Mouse (Mus musculus) large intestine, adult 2 months (tissue): ENCODE results near the gene Gm4353. TPM values are rescaled to one million over a fixed set of nuclear protein-coding genes. Genes with fewer than 3 reads are reported as not detected.
"Not testable (repeated sequence)": the region's sequence is repeated elsewhere in the genome, so short reads cannot be mapped to it uniquely, and the experiment has no call there.

Experiments used
- DNase-seq: peaks from one replicate; pipeline ENCODE4 v3.0.0-alpha.2; 2012; ENCODE audit warnings: low read depth, low spot score
- WGBS: fragments of 180-500 bp; shearing (Covaris S2); methylation state at CpG from one replicate; pipeline ENCODE4 v1.1.7; 2018; 5-methylcytosine and 5-hydroxymethylcytosine counted together
- polyA plus RNA-seq: library from polyadenylated mRNA; depleted of rRNA; stranded (reverse); fragments of >200 nt; gene quantifications from 2 replicates; pipeline ENCODE4 v1.2.3, GENCODE M21; 2012; rRNA removed

The Gm4353 gene
- polyA plus RNA-seq = 0.80 and 0.81 TPM in 2 replicates

DNA sequence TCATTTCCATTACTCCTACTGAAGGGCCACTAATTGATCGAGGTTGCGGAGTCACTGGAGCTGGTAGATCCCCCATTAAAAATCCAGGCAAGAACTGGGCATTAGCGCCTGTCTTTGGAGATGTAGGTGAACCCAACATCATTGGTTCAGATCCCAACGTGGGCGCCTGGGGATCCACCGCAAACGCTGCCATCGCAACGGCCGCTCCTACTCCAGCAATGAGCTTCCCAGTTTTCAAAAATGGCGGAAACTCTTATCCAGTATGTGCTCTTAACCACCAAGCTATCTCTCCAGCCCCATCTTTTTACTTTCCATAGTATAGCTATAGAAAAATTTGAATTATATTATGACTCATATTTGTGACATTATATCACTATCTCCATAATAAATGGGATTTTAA is at the start of gene Gm4353:
Gene Gm4353, minus strand, starts transcription at position 270 of the 400 bp plus-strand sequence.
- WGBS = 95% methylated on average over 11 of the region's 11 CpGs
- DNase-seq = not testable (repeated sequence)

DNA sequence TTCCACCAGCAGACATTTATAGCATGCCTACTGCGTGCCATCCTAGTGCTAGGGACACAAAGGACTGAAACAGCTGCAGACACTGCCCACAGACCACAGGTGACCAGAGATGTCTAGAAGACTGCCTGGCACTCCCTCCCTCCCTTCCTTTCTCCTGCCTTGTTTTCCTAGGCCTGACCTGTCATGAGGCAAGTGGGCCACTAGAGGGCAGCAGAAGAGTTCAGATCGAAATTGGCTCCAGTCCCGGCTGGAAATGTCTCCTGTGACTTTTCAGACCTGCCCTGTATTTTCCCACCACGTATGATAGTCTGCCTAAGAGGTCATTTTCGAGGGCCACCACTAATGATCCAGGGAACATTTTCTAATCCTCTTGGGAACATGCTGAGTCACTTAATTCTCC is 47.6 kb upstream of the Gm4353 start:
- 3% methylated on average over 5 of the region's 5 CpGs for WGBS

DNA sequence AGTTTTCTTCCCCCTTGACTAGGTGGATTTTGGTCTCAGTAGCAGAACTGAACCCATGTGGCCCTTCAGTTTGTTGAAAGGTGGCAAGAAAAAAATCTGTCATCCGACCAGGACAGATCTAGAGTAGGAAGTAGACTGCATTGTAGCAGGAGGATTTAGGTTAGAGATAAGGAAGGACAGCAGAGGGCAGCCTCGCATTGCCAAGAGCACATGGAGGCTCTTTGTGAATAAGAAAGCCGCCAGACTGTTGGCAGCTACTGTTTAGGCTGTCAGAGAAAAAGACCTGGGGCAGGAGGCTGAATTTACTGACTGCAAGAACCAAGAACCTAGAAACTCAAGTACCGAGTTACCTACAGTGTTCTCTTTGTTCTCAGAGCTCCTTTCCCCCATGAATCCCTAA is 47.0 kb upstream of the Gm4353 start:
- no peak for DNase-seq
- WGBS = 57% methylated on average over 4 of the region's 4 CpGs

More for the DNA sequence above, 47.6 kb upstream of the Gm4353 start:
- DNase-seq = peak; percentile 40

DNA sequence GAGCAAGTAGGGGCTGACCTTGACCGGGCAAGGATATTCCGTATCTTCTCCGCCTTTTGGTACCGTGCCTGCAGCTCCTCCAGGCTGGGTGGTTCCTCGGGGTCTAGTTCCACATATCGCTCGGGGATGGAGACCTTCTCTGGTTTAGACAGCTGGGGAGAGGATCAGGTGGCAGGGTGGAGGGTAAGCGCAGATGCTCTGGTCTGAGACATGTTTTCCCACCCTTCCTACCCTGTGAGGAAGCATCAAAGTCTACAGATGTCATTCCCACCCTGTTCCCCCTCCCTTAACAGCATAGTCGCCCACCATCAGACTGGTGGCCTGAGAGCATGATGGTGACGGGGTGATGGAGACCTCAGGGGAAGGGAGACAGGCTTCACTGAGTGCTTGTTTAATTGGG is 44.9 kb upstream of the Gm4353 start:
- WGBS = 90% methylated on average over 10 of the region's 10 CpGs
- DNase-seq = no peak

DNA sequence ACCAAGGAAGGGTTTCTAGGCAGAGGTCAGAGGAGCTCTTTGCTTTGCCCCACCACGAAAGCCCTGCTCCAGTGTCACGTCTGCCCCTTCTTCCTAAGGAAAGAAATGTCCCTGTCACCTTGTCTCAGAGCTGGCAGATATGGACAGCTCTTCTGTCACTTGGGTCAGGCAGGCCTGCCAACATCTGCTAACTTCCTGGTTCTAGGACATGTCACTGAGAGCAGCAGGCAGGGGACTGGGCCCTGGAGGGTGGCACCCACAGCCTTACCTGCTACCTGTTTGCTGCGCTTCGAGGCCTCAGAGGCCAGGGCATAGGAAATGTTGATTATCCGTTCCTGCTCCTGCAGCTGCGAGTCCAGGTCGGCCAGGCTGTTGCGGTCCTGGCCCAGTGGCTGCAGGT is 43.9 kb upstream of the Gm4353 start:
- DNase-seq = no peak
- WGBS = 93% methylated on average over 8 of the region's 8 CpGs

DNA sequence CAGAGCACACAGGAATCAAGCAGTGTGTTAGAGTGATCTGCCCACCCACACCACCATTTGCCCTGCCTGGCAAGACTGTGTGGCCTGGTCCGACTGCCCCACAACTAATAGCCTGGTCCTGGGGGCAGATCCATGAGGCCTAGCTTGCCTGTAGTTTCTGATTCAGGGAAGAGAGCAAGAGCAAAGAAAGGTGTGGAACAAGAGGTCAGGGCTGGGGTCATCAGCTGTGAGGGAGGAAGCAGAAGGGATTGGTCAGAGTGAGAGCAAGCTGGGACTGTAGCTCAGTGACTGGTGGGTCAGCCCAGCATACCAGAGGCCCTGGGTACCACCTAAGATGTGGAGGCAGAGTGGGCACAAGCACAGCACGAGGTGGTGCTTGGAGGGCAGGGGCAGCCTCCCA is 42.6 kb upstream of the Gm4353 start:
- DNase-seq = no peak
- WGBS = 70% methylated on average over 2 of the region's 2 CpGs

DNA sequence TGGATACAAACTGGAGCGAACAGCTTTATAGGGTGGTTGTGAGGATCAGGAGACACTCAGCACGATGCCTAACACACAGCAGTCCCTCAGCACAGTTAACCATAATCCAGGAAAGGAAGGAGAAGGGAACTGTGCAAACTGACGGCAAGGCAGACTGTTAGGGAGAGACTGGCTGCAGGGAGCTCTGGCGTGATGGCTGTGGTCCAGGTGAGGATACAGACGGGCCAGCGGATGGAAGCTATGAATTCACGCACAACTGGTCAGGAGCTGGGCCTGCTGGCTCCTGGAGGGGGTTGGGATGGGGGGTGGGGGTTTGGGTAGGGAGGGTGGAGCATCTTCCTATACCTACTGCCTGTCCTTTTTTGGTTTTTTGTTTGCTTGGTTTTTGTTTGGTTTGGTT is 41.2 kb upstream of the Gm4353 start:
- no peak for DNase-seq
- 81% methylated on average over 7 of the region's 7 CpGs for WGBS

DNA sequence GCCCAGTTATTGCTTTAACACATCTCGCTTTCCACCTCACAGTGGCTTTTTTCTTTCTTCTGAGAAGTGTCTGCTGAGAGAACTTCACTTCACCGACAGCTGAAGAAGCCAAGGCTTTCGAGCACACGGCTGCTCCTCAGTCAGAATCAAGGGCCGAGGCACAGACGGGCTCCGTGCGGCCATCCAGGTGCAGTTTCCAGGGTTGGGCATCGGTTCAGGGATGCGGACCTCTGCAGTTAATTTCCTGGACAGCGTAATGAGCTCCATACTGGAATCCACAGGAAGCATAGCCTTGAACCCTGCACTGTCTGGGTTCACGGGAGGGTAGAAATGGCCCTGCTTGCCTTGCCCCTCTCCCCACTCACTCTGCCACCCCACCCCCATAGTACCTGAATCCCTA is 39.6 kb upstream of the Gm4353 start:
- WGBS = 91% methylated on average over 12 of the region's 12 CpGs
- DNase-seq = no peak

DNA sequence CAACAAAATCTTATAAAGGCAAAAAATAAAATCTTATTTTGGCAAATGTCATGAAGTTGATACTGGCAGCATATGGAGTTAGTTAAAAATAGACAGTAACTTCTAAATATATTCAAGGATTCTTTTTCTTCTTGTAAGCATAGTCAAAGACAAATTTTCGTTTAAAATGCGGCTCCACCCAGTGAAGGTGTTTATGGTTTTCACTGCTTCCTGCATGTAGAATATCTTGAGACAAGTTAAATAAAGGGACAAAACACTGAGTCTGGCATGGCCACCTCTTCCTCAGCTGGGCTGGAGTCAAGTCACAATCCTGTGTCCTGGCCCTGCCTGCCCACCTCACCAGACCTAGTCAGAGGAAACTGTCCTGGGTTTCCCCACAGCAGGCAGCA is 39.2 kb upstream of the Gm4353 start:
- WGBS = 60% methylated on average over 2 of the region's 2 CpGs
- no peak for DNase-seq

DNA sequence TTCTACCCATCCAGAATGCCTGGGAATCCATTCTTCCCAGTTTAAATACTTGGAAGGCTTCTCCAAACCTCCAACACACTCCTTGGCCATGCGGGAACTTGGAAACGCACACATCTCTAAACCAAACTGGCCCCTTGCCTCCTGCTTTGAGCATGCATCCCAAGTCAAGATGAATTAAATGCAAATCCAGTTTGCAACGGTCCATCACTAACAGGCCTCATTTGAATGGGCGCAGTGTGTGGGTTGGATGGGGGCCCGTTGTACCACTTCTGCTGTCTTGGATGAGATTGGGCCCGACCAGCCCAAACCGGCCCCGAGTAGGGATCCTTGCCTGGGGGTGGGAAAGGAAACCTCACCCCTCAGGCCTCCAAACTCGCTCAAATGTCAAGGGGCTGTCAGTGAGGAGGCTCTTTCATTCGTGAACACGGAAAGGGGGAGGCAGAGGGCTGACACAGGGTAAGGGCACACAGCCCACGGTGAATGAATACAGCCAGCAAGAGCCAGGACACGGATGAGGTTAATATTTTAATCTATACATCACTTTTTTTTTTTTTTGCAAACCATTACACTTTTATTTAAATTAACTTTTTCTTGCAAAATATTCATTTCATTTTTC is 38.7 kb upstream of the Gm4353 start:
- no peak for DNase-seq
- 77% methylated on average over 13 of the region's 13 CpGs for WGBS

DNA sequence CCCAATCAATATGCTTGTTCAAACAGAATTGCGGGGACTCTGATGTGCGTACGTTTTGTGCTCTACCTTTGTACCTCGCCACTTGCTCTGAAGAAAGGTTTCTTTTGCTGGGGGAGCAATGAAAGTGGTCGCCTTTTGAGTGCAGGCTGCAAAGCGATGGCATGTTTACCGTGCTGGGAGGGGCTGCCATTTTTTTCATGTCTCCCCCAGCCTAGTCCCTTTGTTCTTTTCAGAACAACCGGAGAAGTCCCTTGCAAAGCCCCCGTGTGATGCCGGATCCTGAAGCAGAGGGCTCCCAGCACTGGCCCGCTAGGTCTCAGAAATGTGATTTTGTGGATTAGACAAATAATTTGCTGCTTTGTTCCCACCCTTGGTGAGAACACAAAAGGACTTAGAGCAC is 36.8 kb upstream of the Gm4353 start:
- 55% methylated on average over 11 of the region's 11 CpGs for WGBS
- no peak for DNase-seq

DNA sequence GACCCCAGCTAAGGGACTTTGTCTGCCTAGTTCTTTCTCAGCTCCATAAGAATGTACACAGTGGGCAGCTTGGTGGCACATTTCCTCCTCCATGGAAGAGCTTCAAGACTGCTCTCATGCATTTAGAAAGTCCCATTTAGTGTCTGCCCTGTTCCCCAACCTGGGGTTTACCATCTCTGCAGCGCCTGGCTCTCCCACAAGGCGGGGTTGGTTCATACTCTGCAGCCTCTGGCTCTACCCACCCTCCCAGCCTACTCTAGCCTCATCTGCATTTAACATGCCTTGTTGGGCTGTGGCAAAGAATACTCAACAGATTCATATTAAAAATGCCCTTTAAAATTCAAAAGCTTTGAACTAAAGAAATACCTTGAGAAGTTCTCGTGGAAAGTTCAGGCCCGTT is 36.3 kb upstream of the Gm4353 start:
- DNase-seq = no peak
- WGBS = 68% methylated on average over 4 of the region's 4 CpGs

DNA sequence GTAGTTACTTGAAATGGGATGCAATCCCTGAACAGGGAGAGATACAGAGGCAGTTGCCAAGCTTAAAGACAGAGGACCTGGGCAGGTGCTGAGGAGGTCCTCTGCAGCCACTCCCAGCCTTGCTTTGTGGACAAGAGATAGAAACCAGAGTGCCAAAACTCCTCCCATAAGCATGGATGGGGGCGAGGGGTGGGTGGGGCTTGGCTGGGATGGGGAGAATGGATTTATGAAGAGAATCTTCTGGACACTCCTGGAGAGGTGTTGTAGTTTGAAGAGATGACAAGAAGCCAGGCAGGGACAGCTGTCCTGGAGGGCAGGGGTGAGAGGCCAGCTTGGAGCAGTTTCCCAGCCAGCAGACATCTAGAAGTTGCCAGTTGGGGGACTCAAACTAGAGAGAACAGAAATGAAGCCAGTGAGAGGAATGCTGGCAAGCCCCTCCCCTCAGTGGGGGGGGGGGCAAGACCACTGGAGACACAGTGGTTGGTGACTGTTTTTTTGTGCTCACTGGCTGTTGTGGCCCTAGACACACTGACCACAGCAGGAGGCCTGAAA is 34.9 kb upstream of the Gm4353 start:
- WGBS = 52% methylated on average over 1 of the region's 1 CpGs
- DNase-seq = no peak

DNA sequence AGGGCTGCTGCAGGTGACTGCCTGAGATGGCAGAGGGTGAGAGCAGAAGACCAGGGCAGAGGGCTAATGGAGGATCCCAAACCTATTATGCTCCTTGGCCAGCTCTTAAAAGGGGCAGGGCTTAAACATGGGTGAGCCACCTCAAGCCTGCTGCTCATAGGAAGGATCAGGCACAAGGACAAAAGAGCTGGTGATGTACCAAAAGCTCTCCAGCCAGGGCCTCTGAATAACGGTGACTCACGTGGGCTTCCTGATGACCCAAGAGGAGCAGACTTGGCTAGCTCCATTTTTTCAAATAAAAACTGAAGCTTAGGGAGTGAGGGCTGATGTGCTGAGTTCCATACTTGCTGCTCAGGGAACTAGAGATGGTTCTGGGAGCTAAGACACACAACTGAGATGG is 31.6 kb upstream of the Gm4353 start:
- no peak for DNase-seq
- WGBS = 58% methylated on average over 2 of the region's 2 CpGs

DNA sequence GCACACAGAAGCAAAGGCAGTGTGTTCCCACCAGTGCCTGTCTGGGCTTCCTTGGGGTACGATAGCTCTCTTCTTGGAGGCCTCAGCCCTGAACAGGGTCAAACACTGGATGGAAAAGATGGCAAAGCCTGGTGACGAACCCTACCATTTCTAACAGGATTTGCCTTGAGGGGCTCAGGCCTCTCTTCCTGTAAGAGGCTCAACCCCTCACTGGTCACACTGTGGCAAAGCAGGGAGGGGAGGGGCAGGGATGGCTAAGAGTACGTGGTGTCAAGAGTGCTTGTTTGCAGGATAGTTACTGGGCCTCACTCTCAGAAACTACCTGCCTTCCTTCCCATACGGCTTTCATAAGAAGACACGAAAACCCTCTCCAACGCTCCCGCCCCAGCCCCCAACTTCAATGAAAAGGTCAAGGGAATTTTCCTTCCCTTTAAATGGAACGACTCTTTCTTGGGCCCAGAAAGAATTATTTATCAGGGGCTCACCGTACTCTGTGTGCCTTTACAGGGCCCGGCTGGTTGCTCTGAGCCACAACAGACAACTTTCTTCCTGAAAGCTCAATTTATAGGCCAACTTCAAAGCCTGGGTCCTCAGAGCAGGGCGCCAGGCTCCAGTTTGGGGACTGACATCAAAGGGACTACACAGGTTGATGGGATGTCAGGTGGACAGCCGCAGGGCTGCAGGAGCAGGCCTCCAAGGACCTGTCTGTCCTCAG is 30.9 kb upstream of the Gm4353 start:
- no peak for DNase-seq

DNA sequence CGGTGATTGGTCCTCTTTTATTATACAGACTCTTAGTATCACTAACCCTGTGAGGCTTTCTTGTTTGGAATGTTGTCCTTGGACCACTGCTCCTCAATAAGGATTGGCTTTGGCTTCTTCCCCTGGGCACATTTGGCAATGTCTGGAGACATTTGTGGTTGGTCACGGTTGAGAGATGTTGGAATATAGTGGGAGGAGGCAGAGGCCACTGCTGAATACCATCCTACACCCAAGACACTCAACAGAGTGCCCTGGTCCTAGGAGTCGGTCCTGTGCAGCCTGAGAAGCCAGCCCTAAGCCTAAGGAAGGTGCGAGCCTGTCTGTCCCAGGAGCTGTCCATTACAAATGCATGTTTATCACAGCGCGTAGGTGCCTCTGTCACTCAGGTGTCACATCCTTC is 27.1 kb upstream of the Gm4353 start:
- no peak for DNase-seq
- 84% methylated on average over 6 of the region's 6 CpGs for WGBS

More for the DNA sequence above, 30.9 kb upstream of the Gm4353 start:
- WGBS = 70% methylated on average over 12 of the region's 12 CpGs

DNA sequence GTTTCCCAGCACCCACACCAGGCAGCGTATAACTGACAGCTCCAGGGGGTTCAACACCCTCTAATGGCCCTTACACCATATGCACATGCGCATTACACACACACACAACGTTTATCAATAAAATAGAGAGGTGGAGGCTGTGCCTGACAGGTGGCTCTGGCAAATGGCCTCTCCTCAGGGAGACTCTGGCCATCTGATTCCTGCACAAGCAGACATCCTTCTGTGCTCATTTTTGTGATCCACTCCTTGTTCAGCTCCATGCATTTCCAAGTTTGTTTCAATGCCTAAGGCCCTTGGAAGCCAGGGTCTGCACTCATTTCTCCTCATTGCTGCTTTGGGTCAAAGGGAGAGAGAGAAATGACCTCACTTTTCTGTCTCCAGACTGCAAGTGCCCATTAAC is 26.2 kb upstream of the Gm4353 start:
- no peak for DNase-seq
- WGBS = 63% methylated on average over 3 of the region's 3 CpGs

DNA sequence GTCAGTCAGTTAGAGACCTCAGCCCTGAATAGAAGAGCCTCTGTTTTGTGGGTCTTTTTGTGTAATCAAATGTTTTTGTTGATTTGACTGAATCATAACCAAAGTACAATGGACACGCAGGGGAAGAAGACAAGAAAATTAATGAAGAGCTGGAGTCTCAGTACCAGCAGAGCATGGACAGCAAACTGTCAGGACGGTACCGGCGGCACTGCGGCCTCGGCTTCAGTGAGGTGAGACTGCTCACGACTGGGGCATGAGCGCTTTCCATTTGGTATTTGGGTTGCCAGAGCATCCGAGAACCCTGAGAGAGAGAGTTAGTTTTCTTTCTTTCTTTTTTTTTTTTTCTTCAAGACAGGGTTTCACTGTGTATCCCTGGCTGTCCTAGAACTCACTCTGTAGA is 18.7 kb upstream of the Gm4353 start:
- DNase-seq = no peak
- 93% methylated on average over 9 of the region's 9 CpGs for WGBS

DNA sequence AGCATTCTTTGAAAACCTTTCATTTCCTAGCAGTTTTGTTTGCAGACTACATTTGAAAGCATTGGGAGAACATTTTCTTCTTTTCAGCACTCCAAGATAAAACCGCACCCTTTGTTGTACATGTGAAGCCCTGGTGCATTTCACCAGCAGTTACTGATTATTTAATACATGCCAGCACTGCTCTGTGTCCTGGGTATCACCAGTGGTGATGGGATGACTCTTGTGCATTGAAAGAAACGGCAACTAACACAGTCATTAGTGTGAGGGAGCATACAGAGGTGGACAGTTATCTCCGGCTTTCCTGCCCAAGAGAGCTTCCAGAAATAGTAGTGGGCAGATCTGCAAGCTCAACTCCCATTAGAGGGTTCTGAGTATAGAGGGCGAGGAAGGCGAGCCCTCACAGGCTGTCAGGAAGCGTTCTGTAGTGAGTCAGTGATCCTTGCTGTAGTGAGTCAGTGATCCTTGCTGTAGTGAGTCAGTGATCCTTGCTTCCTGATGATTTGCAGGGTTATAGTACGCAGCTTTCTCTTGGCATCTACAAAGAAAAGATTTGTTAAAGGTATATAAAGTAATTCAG is 15.6 kb upstream of the Gm4353 start:
- WGBS = 73% methylated on average over 7 of the region's 7 CpGs
- DNase-seq = no peak

DNA sequence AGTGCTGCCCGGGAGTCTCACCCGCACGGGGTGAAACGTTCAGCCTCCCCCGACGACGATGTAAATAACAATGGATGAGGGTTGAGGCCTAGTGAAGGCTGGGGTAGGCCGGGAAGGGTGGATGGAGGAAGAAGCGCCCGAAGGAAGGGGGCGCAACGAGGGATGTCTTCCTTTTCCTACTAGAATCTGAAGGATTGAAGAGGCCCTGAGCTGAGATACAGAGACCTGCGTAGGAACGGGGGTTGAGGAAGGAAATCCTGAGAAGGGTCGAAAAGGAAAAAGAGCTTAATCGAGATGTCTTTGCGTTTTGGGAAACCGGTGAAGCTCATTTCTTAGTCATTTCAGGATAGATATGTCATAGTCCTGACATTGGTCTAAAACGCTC is 9.0 kb upstream of the Gm4353 start:
- peak; percentile 22 for DNase-seq
- under 1% methylated on average over 19 of the region's 19 CpGs for WGBS
